Mouse (Mus musculus): Measurements from ENCODE around the gene Kif1c.

Gene Kif1c

GRCm38 (mm10) chr11:70699722-70700556 lies at the start of gene Kif1c, which contains the start of gene Inca1:
TSS of gene Kif1c (plus strand) at chr11:70700548.
TSS of gene Inca1 (minus strand) at chr11:70700155.
- TF ChIP-seq GATA4 (IDR thresholded peaks at IDR 0.05; ENCODE audit: insufficient replicate concordance, low read length) = no peak

GRCm38 (mm10) chr11:70651391-70651790 lies 49.0 kb upstream of the Kif1c start:
- TF ChIP-seq GATA4 (IDR thresholded peaks at IDR 0.05; ENCODE audit: insufficient replicate concordance, low read length) = no peak

- TF ChIP-seq GATA4 (IDR thresholded peaks at IDR 0.05; ENCODE audit: insufficient replicate concordance, low read length) = no peak
These were observed 48.1 kb upstream of the Kif1c start for GRCm38 (mm10) chr11:70652029-70652883.

- TF ChIP-seq GATA4 (IDR thresholded peaks at IDR 0.05; ENCODE audit: insufficient replicate concordance, low read length) = no peak
These were observed 47.4 kb upstream of the Kif1c start for GRCm38 (mm10) chr11:70652884-70653344.

- TF ChIP-seq GATA4 (IDR thresholded peaks at IDR 0.05; ENCODE audit: insufficient replicate concordance, low read length) = peak; percentile 8; the same call in 1 of the 2 replicates
These were observed 46.8 kb upstream of the Kif1c start for GRCm38 (mm10) chr11:70653345-70654197.

- TF ChIP-seq GATA4 (IDR thresholded peaks at IDR 0.05; ENCODE audit: insufficient replicate concordance, low read length) = no peak
These were observed 46.0 kb upstream of the Kif1c start, which contains the start of gene Pfn1 for GRCm38 (mm10) chr11:70654198-70654922. TSS of gene Pfn1 (minus strand) at chr11:70654644.

GRCm38 (mm10) chr11:70654923-70655570 lies 45.3 kb upstream of the Kif1c start:
- TF ChIP-seq GATA4 (IDR thresholded peaks at IDR 0.05; ENCODE audit: insufficient replicate concordance, low read length) = peak; percentile 38; the same call in 1 of the 2 replicates

- peak; percentile 55; the same call in 1 of the 2 replicates for TF ChIP-seq GATA4 (IDR thresholded peaks at IDR 0.05; ENCODE audit: insufficient replicate concordance, low read length)
These were observed 44.5 kb upstream of the Kif1c start for GRCm38 (mm10) chr11:70655571-70656455.

GRCm38 (mm10) chr11:70656456-70656927 lies 43.9 kb upstream of the Kif1c start:
- TF ChIP-seq GATA4 (IDR thresholded peaks at IDR 0.05; ENCODE audit: insufficient replicate concordance, low read length) = no peak

- TF ChIP-seq GATA4 (IDR thresholded peaks at IDR 0.05; ENCODE audit: insufficient replicate concordance, low read length) = no peak
These were observed 43.4 kb upstream of the Kif1c start, which contains the start of gene Eno3 for GRCm38 (mm10) chr11:70656964-70657363. TSS of gene Eno3 (plus strand) at chr11:70657202.

- no peak for TF ChIP-seq GATA4 (IDR thresholded peaks at IDR 0.05; ENCODE audit: insufficient replicate concordance, low read length)
These were observed 42.8 kb upstream of the Kif1c start for GRCm38 (mm10) chr11:70657573-70657972.

GRCm38 (mm10) chr11:70657991-70658390 lies 42.4 kb upstream of the Kif1c start:
- TF ChIP-seq GATA4 (IDR thresholded peaks at IDR 0.05; ENCODE audit: insufficient replicate concordance, low read length) = no peak
